Mouse (Mus musculus) retina, postnatal 7 days (tissue): ENCODE results near the gene Sdc3.
A peak's percentile ranks its signal among the peaks of the same experiment; 100 is the strongest.

Experiments used
- DNase-seq: peaks from one replicate; pipeline ENCODE4 v3.0.0-alpha.2; 2012; ENCODE audit warnings: low read depth, low spot score

Gene Sdc3

GRCm38 (mm10) chr4:130820594-130821255 lies 28.4 kb downstream of the Sdc3 start:
- DNase-seq, result no peak

DNA sequence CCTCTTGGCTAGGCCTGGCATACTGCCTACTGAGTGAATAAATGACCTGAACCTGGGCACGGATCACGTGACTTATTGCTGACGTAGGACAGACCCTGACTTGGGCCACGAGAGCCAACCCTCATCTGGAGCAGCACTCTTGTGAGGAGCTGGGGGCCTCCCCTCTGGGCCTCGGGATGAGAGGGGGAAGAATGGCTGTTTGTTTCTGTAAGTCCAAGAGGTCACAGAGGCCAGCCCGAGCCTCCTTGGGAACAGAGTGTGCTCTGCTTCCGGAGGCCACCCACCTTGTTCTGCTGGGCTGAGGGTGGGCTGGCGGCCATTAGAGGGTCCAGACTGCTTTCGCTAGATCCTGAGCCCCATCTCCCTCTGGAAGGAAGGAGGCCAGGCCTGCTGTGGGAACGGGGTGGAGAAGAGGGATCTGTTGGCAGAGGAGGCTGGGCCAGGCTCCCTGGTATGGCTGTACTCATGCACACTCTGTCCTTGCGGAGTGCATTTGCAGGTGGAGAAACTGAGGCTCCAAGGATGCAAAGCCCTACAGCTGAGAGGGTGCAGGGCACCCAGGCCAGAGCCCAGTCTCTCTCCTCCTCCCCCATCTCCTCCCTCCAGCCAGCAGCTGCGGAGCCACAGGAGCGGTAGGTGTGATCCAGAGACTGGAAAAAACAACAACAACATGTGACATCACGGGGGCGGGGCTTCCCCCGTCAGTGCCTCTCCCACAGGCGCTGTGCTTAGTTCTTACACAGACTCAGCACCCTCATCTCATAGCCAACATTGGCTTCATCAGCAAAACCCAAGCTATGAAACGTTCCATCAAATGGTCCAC lies 36.7 kb downstream of the Sdc3 start:
- DNase-seq, result no peak

GRCm38 (mm10) chr4:130834122-130834521 lies 41.8 kb downstream of the Sdc3 start:
- no peak for DNase-seq

- no peak for DNase-seq
Measured at GRCm38 (mm10) chr4:130835550-130835949, 43.2 kb downstream of the Sdc3 start.

DNA sequence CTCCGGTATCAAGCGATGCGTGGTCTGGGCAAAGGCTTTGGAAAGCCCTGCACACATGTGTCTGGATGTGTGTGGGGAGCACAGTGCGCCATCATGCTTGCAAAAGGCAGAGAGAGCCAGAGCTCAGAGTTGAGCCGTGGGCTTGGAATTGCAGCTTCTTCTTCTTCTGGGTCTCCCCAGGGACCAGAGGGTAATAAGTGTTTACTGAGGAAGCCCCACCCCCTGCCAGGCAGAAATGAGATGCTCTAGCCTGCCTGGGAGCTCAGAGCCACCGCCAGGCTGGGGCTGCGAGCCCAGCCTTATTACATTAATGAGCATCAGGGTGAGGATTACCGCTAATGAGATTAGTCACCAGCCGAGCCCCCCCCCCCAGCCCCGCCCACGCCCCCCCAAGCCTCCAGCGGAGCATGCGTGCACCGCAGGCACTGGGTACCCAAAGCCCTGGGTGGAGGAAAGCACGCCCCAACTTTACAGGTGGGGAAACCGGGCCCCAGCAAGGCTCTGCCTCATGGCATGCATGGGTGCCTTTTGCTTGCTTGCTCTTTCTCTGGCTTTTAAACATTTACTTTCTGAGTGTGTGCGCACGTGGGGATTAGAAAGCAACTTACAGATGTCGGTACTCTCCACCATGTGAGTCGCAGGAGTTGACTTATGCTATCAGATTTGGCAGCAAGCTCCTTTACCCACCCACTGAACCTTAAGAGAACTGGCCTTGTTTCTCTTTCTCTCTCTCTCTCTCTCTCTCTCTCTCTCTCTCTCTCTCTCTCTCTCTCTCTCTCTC lies 44.1 kb downstream of the Sdc3 start:
- peak; percentile 71 for DNase-seq

- no peak for DNase-seq
Measured at GRCm38 (mm10) chr4:130838585-130838984, 46.2 kb downstream of the Sdc3 start.

GRCm38 (mm10) chr4:130841107-130841840 lies 48.9 kb downstream of the Sdc3 start:
- no peak for DNase-seq

DNA sequence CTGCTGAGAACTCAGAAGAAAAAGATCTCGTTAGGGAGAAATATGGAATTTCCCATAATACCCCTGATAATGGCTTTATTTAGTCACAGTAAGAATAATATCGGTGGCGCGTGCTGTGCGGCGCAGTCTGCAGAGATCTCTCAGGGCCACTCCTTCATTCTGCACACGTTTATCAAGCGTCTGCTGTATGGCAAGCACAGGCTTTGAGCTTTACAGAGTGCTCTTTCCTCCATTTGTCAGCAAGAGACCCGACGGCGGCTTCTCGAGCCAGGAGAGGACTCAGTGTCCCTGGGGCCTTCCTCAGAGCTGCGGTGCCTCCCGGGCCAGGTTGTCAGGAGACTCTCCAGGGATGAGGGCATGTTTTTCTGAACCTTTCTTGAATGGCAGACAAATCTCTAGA lies 56.5 kb downstream of the Sdc3 start:
- DNase-seq, result no peak

- no peak for DNase-seq
Measured at GRCm38 (mm10) chr4:130857661-130858060, 65.3 kb downstream of the Sdc3 start.

GRCm38 (mm10) chr4:130858880-130859279 lies 66.5 kb downstream of the Sdc3 start:
- DNase-seq, result no peak

GRCm38 (mm10) chr4:130859467-130859866 lies 67.1 kb downstream of the Sdc3 start:
- no peak for DNase-seq

DNA sequence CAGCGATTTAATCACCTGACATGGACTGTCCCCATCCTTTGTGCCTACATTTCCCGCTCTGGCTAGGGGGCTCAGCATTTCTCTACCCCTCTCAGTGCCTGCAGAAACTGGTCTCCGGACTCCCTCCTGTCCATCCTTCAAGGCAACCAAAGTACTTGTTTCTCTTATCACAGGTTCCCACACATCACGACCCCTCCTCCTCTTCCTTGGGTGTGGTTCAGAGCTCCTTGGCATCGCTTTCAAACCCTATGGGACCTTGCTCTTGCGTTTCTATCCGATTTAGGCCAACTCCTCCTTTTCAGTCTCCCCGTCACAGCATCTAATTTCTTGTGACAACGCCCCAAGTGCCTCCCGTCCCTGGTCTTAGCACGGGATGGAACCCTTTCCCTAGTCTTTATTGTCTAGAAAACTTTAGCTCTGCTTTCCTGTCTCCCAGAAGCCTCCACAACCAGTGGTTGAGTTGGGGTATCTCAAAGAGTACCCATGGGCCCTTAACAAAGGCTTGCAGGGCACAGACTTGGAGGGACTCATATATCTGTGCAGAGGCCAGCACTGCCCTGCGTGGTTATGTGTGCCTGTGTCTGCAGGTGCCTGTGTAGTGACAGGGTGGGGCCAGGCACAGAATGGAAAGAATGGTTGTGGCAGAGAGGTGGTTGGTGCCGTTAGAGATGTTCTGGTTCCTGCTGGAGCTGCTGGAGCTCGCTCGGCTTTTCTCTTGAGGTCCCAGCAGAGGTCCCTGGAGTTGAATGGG lies 68.7 kb downstream of the Sdc3 start:
- DNase-seq, result no peak

- DNase-seq, result peak; percentile 51
Measured at GRCm38 (mm10) chr4:130861653-130862208, 69.4 kb downstream of the Sdc3 start.

DNA sequence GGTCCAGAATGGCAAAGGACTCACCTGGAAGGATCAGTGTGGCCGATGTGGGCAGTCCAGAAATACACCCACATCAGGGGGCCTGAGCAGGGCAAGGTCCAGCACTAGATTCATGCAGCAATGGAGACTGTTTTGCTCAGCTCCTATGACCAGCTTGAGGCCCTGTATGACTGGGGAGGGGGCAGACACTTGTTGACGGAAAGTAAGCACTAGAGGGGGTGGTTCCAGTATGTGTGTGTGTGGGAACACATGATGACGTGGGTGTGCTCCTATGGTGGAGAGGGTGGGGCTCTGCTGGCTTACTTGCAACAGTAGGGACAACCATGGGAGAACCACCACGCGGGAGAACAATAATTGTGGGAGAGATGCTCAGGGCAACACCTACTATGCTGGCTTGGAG lies 70.2 kb downstream of the Sdc3 start:
- DNase-seq, result no peak

DNA sequence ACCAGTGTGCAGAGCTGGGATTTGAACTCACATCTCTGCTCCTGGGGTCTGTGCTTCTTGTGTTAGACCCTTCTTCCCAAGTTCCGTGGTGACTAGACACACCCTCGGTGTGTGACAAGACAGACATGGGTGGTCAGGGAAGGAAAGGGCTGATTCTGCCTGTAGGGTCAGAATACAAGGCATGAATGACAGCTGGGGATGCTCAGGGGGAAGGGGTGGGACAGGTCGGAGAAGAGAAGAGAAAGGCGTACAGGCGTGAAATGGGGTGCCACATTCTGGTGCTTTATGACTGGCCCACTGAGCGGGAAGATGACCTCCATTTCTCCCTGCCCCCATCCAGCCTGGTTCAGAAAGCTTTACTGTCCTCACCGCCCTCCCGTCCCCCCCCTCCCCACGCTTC lies 73.1 kb downstream of the Sdc3 start:
- no peak for DNase-seq

DNA sequence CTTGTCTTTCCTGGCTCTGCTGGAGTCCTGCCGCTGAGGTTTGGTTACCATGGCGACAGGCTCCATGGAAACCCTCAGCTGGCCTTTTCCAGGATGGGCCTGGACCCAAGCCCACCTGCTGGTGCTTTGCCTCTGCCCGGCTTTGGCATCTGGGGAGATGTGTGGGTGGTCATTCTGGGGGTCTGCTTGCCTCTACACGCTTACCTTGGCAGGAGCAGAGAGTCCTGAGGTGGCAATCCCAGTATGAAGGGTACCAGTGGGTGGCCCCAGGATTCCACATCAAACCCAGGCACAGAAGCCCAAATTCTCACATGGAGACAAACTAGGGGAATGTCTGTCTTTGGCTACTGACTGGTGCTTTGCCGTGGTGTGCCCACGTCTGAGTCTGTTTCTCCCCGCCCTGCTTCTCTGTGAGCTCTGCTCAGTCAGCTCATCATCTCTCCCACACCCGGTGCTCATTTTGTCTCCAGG lies 73.6 kb downstream of the Sdc3 start:
- no peak for DNase-seq

- no peak for DNase-seq
Measured at GRCm38 (mm10) chr4:130867940-130868339, 75.6 kb downstream of the Sdc3 start.

DNA sequence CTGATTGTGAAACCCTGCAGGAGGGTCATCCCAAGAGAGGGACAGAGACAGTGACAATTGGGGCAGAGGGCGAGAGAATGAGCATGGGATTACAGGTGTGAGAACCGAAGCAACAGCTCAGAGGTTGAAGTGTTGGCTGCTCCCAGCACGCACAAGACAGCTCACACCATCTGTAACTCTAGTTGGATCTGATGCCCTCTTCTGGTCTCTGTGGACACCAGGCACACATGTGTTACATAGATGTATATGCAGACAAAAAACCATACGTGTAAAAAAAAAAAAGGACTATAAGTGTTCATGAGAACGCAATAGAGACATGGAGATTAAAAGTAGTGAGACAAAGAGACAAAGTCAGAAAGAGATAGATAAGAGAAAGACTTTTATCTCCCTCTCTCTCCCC lies 76.5 kb downstream of the Sdc3 start:
- no peak for DNase-seq

DNA sequence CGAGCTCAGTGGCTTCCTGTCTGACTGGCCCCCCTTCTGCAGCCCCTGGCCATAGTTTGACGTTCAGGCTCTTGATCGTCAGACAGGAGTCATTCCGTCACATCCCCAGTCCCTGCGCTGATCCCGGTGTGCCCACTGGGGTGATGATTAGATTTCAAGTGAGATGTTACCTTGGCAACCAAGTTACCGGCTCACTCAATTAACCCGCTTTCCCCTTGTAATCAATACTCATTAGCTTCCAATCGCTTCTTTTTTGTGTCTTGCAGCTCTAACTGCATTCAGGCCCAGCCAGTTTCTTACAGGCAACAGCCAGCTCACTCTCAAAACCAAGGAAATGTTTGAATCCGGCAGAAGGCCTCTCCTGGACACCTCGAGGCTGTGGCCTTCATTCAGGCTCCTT lies 80.1 kb downstream of the Sdc3 start:
- DNase-seq, result no peak

GRCm38 (mm10) chr4:130873440-130873839 lies 81.1 kb downstream of the Sdc3 start:
- no peak for DNase-seq

- DNase-seq, result no peak
Measured at GRCm38 (mm10) chr4:130874601-130875000, 82.3 kb downstream of the Sdc3 start.
